Mouse (Mus musculus) heart, embryonic 16.5 days (tissue): ENCODE data around the gene Prkg1. TPM values are rescaled to one million over a fixed set of nuclear protein-coding genes. Genes with fewer than 3 reads are reported as not detected.
"Not testable (repeated sequence)": the region's sequence is repeated elsewhere in the genome, so short reads cannot be mapped to it uniquely, and the experiment has no call there.

Experiments
- ATAC-seq: fragments of 200-750 bp; cut with Nextera tagmentation; replicated peaks from 2 replicates; pipeline ENCODE4 v1.8.0; 2017; ENCODE audit warnings: moderate number of reproducible peaks; ENCODE audit not compliant: insufficient read depth, low FRiP score; ENCODE audit errors: extremely low read depth
- H3K27ac ChIP-seq: fragments of 300-500 bp; sonication (generic); 2 replicates; pipeline ENCODE4 v1.5.1; 2014; ENCODE audit warnings: mild to moderate bottlenecking, low read length, control low read depth, moderate library complexity
- H3K27me3 ChIP-seq: fragments of 300-500 bp; sonication (generic); 2 replicates; pipeline ENCODE4 v1.6.1; 2014; ENCODE audit warnings: low read length, mixed read lengths; ENCODE audit not compliant: control insufficient read depth, insufficient read depth
- H3K36me3 ChIP-seq: fragments of 300-500 bp; sonication (generic); 2 replicates; pipeline ENCODE4 v1.6.1; 2014; ENCODE audit not compliant: control insufficient read depth, insufficient read depth
- H3K4me1 ChIP-seq: fragments of 300-500 bp; sonication (generic); 2 replicates; pipeline ENCODE4 v1.6.1; 2014; ENCODE audit warnings: low read length, mixed read lengths; ENCODE audit not compliant: control insufficient read depth, insufficient read depth
- H3K4me2 ChIP-seq: fragments of 300-500 bp; sonication (generic); 2 replicates; pipeline ENCODE4 v1.6.1; 2014; ENCODE audit warnings: low read depth, mild to moderate bottlenecking, control low read depth, low read length
- H3K4me3 ChIP-seq: fragments of 300-500 bp; sonication (generic); 2 replicates; pipeline ENCODE4 v1.5.1; 2014; ENCODE audit warnings: mild to moderate bottlenecking, control low read depth, low read length
- H3K9ac ChIP-seq: fragments of 300-500 bp; sonication (generic); 2 replicates; pipeline ENCODE4 v1.6.1; 2014; ENCODE audit warnings: low read length, control low read depth
- H3K9me3 ChIP-seq: fragments of 300-500 bp; sonication (generic); replicated peaks from 2 replicates; pipeline ENCODE4 v1.6.1; 2016; ENCODE audit warnings: low read length; ENCODE audit not compliant: control insufficient read depth
- WGBS: fragments of 180-500 bp; shearing (Covaris S2); extraction: QIAGEN DNeasy Blood & Tissue Kit; methylation state at CpG from one replicate; pipeline ENCODE4 v1.1.7; 2014; 5-methylcytosine and 5-hydroxymethylcytosine counted together
- polyA plus RNA-seq: library from polyadenylated mRNA; unstranded; fragments of >200 nt; fragmentation: Nextera tagmentation; extraction: Ambion mirVana; gene quantifications from 2 replicates; pipeline ENCODE4 v1.2.1, GENCODE M21; 2015

The Prkg1 gene
- polyA plus RNA-seq, 1 experiment from 2014 or later, result 6.5 TPM

GRCm38 (mm10) chr19:30548411-30549043, 1216.3 kb downstream of the Prkg1 start:
- Histone ChIP-seq H3K4me3 (peak overlapping the region; percentile 44), H3K36me3 (no peaks in the 10 kb centered on the region), H3K9me3 (no peaks in the 10 kb centered on the region), H3K27ac (no peak overlapping the region), H3K9ac (no peak overlapping the region), H3K4me2 (peak overlapping the region; percentile 71), H3K4me1 (peaks cover 12% of the 10 kb centered on the region), H3K27me3 (peaks cover 42% of the 10 kb centered on the region)
- 2% methylated on average over 23 of the region's 23 CpGs for WGBS
- ATAC-seq, result no peak

GRCm38 (mm10) chr19:30539365-30539941, 1225.4 kb downstream of the Prkg1 start:
- H3K4me1 ChIP-seq, result not testable (repeated sequence)
- WGBS, result 2% methylated on average over 42 of the region's 44 CpGs

GRCm38 (mm10) chr19:30516771-30517170, 1248.1 kb downstream of the Prkg1 start:
- Histone ChIP-seq H3K27me3 (no peaks in the 10 kb centered on the region), H3K4me2 (no peak overlapping the region), H3K36me3 (no peaks in the 10 kb centered on the region), H3K27ac (no peak overlapping the region), H3K4me1 (no peaks in the 10 kb centered on the region), H3K9me3 (no peaks in the 10 kb centered on the region), H3K9ac (no peak overlapping the region), H3K4me3 (no peak overlapping the region)
- WGBS, result 54% methylated on average over 6 of the region's 6 CpGs
- ATAC-seq, result no peak

More at GRCm38 (mm10) chr19:30539365-30539941, 1225.4 kb downstream of the Prkg1 start:
- ATAC-seq, H3K9me3 ChIP-seq, H3K36me3 ChIP-seq, H3K27me3 ChIP-seq, H3K27ac ChIP-seq: not testable (repeated sequence)
- peak overlapping the region; percentile 55 for H3K4me3 ChIP-seq
- peak overlapping the region; percentile 60; the same call in 1 of the 2 replicates for H3K9ac ChIP-seq
- H3K4me2 ChIP-seq, result peak overlapping the region; percentile 67

Other genes starting within 250 kb of the Prkg1 start
- gene A1cf, start 103.7 kb upstream of the Prkg1 start, polyA plus RNA-seq, result not detected in 2 replicates